Mouse (Mus musculus) CH12.LX (cell line): ENCODE measurements around the gene Mapk8ip3. TPM values are rescaled to one million over a fixed set of nuclear protein-coding genes. Genes with fewer than 3 reads are reported as not detected.
A peak's percentile ranks its signal among the peaks of the same experiment; 100 is the strongest.
"Not testable (repeated sequence)": the region's sequence is repeated elsewhere in the genome, so short reads cannot be mapped to it uniquely, and the experiment has no call there.

Source experiments
- DNase-seq: peaks from one replicate; pipeline ENCODE4 v3.0.0-alpha.2; 2013; ENCODE audit errors: extremely low read depth
- H3K27ac ChIP-seq: 2 replicates; pipeline ENCODE4 v1.5.1; 2012; ENCODE audit warnings: low read depth, mild to moderate bottlenecking, control low read depth, moderate library complexity; ENCODE audit not compliant: insufficient read depth
- H3K27me3 ChIP-seq: replicated peaks from 2 replicates; pipeline ENCODE3; 2012; ENCODE audit warnings: inconsistent platforms
- H3K36me3 ChIP-seq, 2 experiments: replicated peaks in 1 of 2; 2 replicates each; pipeline versions ENCODE3 to v1.6.1; 2012; ENCODE audit warnings: inconsistent platforms in 1 of 2, low read length in 1 of 2, mild to moderate bottlenecking in 1 of 2, mixed read lengths in 1 of 2, moderate library complexity in 1 of 2; ENCODE audit not compliant: control insufficient read depth in 1 of 2, insufficient read depth in 1 of 2
- H3K4me1 ChIP-seq, 2 experiments: 2 replicates each; pipeline ENCODE4 v1.6.1; 2012; ENCODE audit warnings: inconsistent platforms in 1 of 2, moderate library complexity in 1 of 2; ENCODE audit not compliant: insufficient read depth in 2 of 2, control insufficient read depth in 1 of 2
- H3K4me2 ChIP-seq: 2 replicates; pipeline ENCODE4 v1.6.1; 2012; ENCODE audit warnings: low read depth, mild to moderate bottlenecking, control low read depth; ENCODE audit not compliant: poor library complexity, insufficient read depth, severe bottlenecking
- H3K4me3 ChIP-seq, 3 experiments: fragments of 150-350 bp in 1 of 3; sonication (generic) in 1 of 3; replicated peaks in 1 of 3; 2 replicates each; pipeline versions ENCODE3 to v1.5.1; 2011 to 2012; ENCODE audit warnings: low read depth in 2 of 3, low read length in 2 of 3, mild to moderate bottlenecking in 2 of 3, moderate library complexity in 2 of 3, control low read depth in 1 of 3, improper control_type of control experiment in 1 of 3, inconsistent platforms in 1 of 3, mixed read lengths in 1 of 3; ENCODE audit not compliant: poor library complexity in 1 of 3
- H3K79me2 ChIP-seq: replicated peaks from 2 replicates; pipeline ENCODE4 v1.6.1; 2012; ENCODE audit warnings: mild to moderate bottlenecking, moderate library complexity; ENCODE audit not compliant: control insufficient read depth, poor library complexity, insufficient read depth, severe bottlenecking; ENCODE audit errors: extremely low read depth
- H3K9ac ChIP-seq: 2 replicates; pipeline ENCODE4 v1.6.1; 2012; ENCODE audit warnings: low read depth, mild to moderate bottlenecking, control low read depth, moderate library complexity; ENCODE audit not compliant: insufficient read depth
- H3K9me3 ChIP-seq: replicated peaks from 2 replicates; pipeline ENCODE3; 2012; ENCODE audit warnings: low read length, inconsistent platforms, mixed read lengths
- CHD1 ChIP-seq: IDR thresholded peaks from 2 replicates; pipeline ENCODE4 v1.6.1; 2012; ENCODE audit warnings: low read depth, low read length, improper control_type of control experiment, inconsistent platforms
- CHD2 ChIP-seq: IDR thresholded peaks from 2 replicates; pipeline ENCODE4 v1.6.1; 2011; ENCODE audit warnings: low read length, improper control_type of control experiment
- CTCF ChIP-seq, 2 experiments: IDR thresholded peaks in 1 of 2; conservative IDR thresholded peaks in 1 of 2; 2 replicates each; pipeline ENCODE4 v1.5.1; 2011 to 2012; ENCODE audit warnings: low read depth in 2 of 2, low read length in 2 of 2, improper control_type of control experiment in 1 of 2, inconsistent platforms in 1 of 2, mild to moderate bottlenecking in 1 of 2, moderate library complexity in 1 of 2
- ELF1 ChIP-seq: IDR thresholded peaks from 2 replicates; pipeline ENCODE4 v1.6.1; 2014; ENCODE audit warnings: low read depth, mild to moderate bottlenecking, inconsistent platforms, low read length, improper control_type of control experiment
- EP300 ChIP-seq: IDR thresholded peaks from 2 replicates; pipeline ENCODE4 v1.6.1; 2011; ENCODE audit warnings: low read length, improper control_type of control experiment
- ETS1 ChIP-seq: conservative IDR thresholded peaks from 2 replicates; pipeline ENCODE4 v1.6.1; 2012; ENCODE audit warnings: low read depth, mild to moderate bottlenecking, inconsistent platforms, low read length, improper control_type of control experiment, moderate library complexity
- GABPA ChIP-seq: IDR thresholded peaks from 2 replicates; pipeline ENCODE4 v1.6.1; 2012; ENCODE audit warnings: low read depth, low read length, improper control_type of control experiment, inconsistent platforms; ENCODE audit not compliant: insufficient replicate concordance
- IRF4 ChIP-seq: IDR thresholded peaks from 2 replicates; pipeline ENCODE4 v1.6.1; 2014; ENCODE audit warnings: low read depth, mild to moderate bottlenecking, inconsistent platforms, low read length, improper control_type of control experiment
- JUN ChIP-seq: IDR thresholded peaks from 2 replicates; pipeline ENCODE4 v1.6.1; 2011; ENCODE audit warnings: low read depth, mild to moderate bottlenecking, low read length, improper control_type of control experiment, moderate library complexity; ENCODE audit not compliant: insufficient read depth
- JUND ChIP-seq: conservative IDR thresholded peaks from 2 replicates; pipeline ENCODE4 v1.6.1; 2011; ENCODE audit warnings: low read depth, low read length, improper control_type of control experiment
- KAT2A ChIP-seq: IDR thresholded peaks from 2 replicates; pipeline ENCODE4 v1.6.1; 2012; ENCODE audit warnings: low read length, improper control_type of control experiment, inconsistent platforms; ENCODE audit not compliant: insufficient replicate concordance
- MAZ ChIP-seq: IDR thresholded peaks from 2 replicates; pipeline ENCODE4 v1.6.1; 2012; ENCODE audit warnings: low read depth, mild to moderate bottlenecking, inconsistent platforms, low read length, improper control_type of control experiment, moderate library complexity
- MEF2A ChIP-seq: IDR thresholded peaks from 2 replicates; pipeline ENCODE4 v1.6.1; 2014; ENCODE audit warnings: low read depth, mild to moderate bottlenecking, inconsistent platforms, low read length, improper control_type of control experiment, borderline replicate concordance
- MXI1 ChIP-seq: IDR thresholded peaks from 2 replicates; pipeline ENCODE4 v1.6.1; 2011; ENCODE audit warnings: mild to moderate bottlenecking, low read depth, low read length, improper control_type of control experiment
- MYC ChIP-seq: IDR thresholded peaks from 2 replicates; pipeline ENCODE4 v1.6.1; 2011; ENCODE audit warnings: low read depth, mild to moderate bottlenecking, improper control_type of control experiment, low read length
- NELFE ChIP-seq: IDR thresholded peaks from 2 replicates; pipeline ENCODE4 v1.6.1; 2011; ENCODE audit warnings: low read depth, low read length, improper control_type of control experiment
- POLR2A ChIP-seq: IDR thresholded peaks from 2 replicates; pipeline ENCODE4 v1.6.1; 2011; ENCODE audit warnings: low read depth, mild to moderate bottlenecking, improper control_type of control experiment, low read length
- POLR2AphosphoS2 ChIP-seq: IDR thresholded peaks from 2 replicates; pipeline ENCODE4 v1.6.1; 2011; ENCODE audit warnings: low read depth, low read length, improper control_type of control experiment
- RAD21 ChIP-seq: IDR thresholded peaks from 2 replicates; pipeline ENCODE4 v1.6.1; 2011; ENCODE audit warnings: low read depth, mild to moderate bottlenecking, low read length, improper control_type of control experiment, moderate library complexity
- TBP ChIP-seq: conservative IDR thresholded peaks from 2 replicates; pipeline ENCODE4 v1.6.1; 2011; ENCODE audit warnings: low read depth, low read length, improper control_type of control experiment
- TCF12 ChIP-seq: IDR thresholded peaks from 2 replicates; pipeline ENCODE4 v1.6.1; 2014; ENCODE audit warnings: low read depth, mild to moderate bottlenecking, inconsistent platforms, low read length, improper control_type of control experiment
- UBTF ChIP-seq: IDR thresholded peaks from 2 replicates; pipeline ENCODE4 v1.6.1; 2012; ENCODE audit warnings: low read depth, mild to moderate bottlenecking, inconsistent platforms, low read length, improper control_type of control experiment, moderate library complexity
- USF1 ChIP-seq: IDR thresholded peaks from 2 replicates; pipeline ENCODE4 v1.6.1; 2014; ENCODE audit warnings: low read depth, mild to moderate bottlenecking, inconsistent platforms, low read length, improper control_type of control experiment
- USF2 ChIP-seq: conservative IDR thresholded peaks from 2 replicates; pipeline ENCODE4 v1.6.1; 2011; ENCODE audit warnings: low read depth, low read length, improper control_type of control experiment
- ZNF384 ChIP-seq: IDR thresholded peaks from 2 replicates; pipeline ENCODE4 v1.6.1; 2012; ENCODE audit warnings: low read depth, low read length, improper control_type of control experiment, inconsistent platforms
- dilution Hi-C: fragments of 300-500 bp; cut with MboI; formaldehyde crosslinking; loops from 2 replicates; pipeline ENCODE4 v1.14.3; 2020; ENCODE audit warnings: low sequenced_read_pairs; ENCODE audit not compliant: extremely low pct_unique_long_range_greater_than_20kb, extremely low pct_ligation_motif_present
- in situ Hi-C: fragments of 300-500 bp; cut with MboI; formaldehyde crosslinking; loops from 3 replicates; pipeline ENCODE4 v1.14.3; 2019; ENCODE audit warnings: low sequenced_read_pairs, low pct_ligation_motif_present, low pct_unique_long_range_greater_than_20kb, mixed read lengths
- polyA plus RNA-seq: library from polyadenylated mRNA; unstranded; fragments of >175 nt; gene quantifications from 2 replicates; pipeline ENCODE4 v1.2.1, GENCODE M21; 2012; ENCODE audit warnings: low read depth; ENCODE audit not compliant: insufficient read length
- total RNA-seq, 2 experiments: library from RNA; depleted of rRNA; stranded (reverse); fragments of 300-350 nt in 1 of 2; fragments of >200 nt in 1 of 2; gene quantifications; 2 replicates each; pipeline ENCODE4 v1.2.3; 2012 to 2014

The Mapk8ip3 gene
- total and polyA plus RNA-seq, 3 experiments: 14.5 to 44.0 (median 34.1) TPM

DNA sequence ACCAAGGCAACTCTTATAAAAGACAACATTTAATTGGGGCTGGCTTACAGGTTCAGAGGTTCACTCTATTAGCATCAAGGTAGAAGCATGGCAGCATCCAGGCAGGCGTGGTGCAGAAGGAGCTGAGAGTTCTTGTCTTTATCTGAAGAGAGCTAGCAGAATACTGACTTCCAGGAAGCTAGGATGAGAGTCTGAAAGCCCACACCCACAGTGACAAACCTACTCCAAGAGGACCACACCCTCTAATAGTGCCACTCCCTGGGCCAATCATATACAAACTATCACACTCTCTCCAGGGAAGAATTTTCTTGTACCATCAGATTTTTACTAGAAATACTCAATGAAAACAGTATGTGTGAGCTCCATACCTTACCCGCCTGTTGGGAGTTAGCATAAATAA is 13.9 kb upstream of the Mapk8ip3 start:
- dilution Hi-C loops: no loop called here

DNA sequence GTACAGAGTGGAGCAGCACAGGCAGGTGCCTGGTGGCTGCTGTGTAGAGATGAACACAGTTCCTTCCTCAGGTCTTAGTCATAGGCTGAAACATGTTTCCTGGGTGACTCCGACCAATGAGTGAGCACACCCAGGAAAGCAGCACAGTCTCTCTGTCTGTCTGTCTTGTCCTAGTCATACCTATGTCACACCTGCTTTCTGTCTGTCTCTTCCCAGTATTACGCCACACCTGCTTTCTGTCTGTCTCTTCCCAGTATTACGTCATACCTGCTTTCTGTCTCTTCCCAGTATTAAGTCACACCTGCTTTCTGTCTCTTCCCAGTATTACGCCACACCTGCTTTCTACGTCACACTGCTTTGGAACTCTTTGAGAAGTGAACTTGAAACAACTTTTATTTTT is 11.4 kb upstream of the Mapk8ip3 start:
- Histone ChIP-seq H3K27ac (no peak overlapping the region), H3K4me2 (no peak overlapping the region), H3K4me3 (no peak overlapping the region), H3K36me3 (peaks cover 74 to 85% of the 10 kb centered on the region in 2 experiments), H3K4me1 (peaks cover 6 to 62% of the 10 kb centered on the region in 2 experiments; a peak in 3 of 4 replicates), H3K27me3 (no peaks in the 10 kb centered on the region), H3K9me3 (no peaks in the 10 kb centered on the region), H3K9ac (no peak overlapping the region), H3K79me2 (peaks cover 37% of the 10 kb centered on the region)
- in situ Hi-C loops (no loop called here), dilution Hi-C loops (no loop called here)
- DNase-seq: no peak
- TF ChIP-seq POLR2A: no peak
- TF ChIP-seq CTCF (conservative IDR thresholded peaks at IDR 0.05 in 1 of 2, IDR thresholded peaks at IDR 0.05 in 1 of 2; ENCODE audit: low read depth in 2 of 2, low read length in 2 of 2): no peak
- no peak for TF ChIP-seq ELF1
- TF ChIP-seq ZNF384: no peak
- TF ChIP-seq NELFE: no peak
- no peak for TF ChIP-seq USF1
- no peak for TF ChIP-seq GABPA
- TF ChIP-seq POLR2AphosphoS2: no peak
- TF ChIP-seq MYC: no peak
- TF ChIP-seq MXI1: no peak
- TF ChIP-seq RAD21: no peak
- TF ChIP-seq CHD1: no peak
- no peak for TF ChIP-seq USF2
- TF ChIP-seq JUND: no peak
- TF ChIP-seq ETS1: no peak
- no peak for TF ChIP-seq KAT2A
- TF ChIP-seq IRF4: no peak
- TF ChIP-seq UBTF: no peak

More for the DNA sequence above, 13.9 kb upstream of the Mapk8ip3 start:
- peaks cover 73 to 91% of the 10 kb centered on the region in 2 experiments for H3K36me3 ChIP-seq
- in situ Hi-C loops: no loop called here
- H3K9ac ChIP-seq: no peak overlapping the region
- no peak overlapping the region for H3K4me2 ChIP-seq
- no peak overlapping the region for H3K27ac ChIP-seq
- H3K79me2 ChIP-seq: peaks cover 53% of the 10 kb centered on the region
- H3K9me3 ChIP-seq: no peaks in the 10 kb centered on the region
- no peaks in the 10 kb centered on the region for H3K27me3 ChIP-seq
- peaks cover 2 to 46% of the 10 kb centered on the region in 2 experiments; a peak in 2 of 4 replicates for H3K4me1 ChIP-seq
- no peak for TF ChIP-seq IRF4
- TF ChIP-seq ELF1: no peak
- no peak for TF ChIP-seq TCF12
- TF ChIP-seq EP300: no peak
- no peak for TF ChIP-seq NELFE
- no peak for TF ChIP-seq POLR2AphosphoS2
- no peak for TF ChIP-seq UBTF
- no peak for TF ChIP-seq JUN
- TF ChIP-seq KAT2A: no peak
- TF ChIP-seq GABPA: no peak
- no peak for TF ChIP-seq CHD1
- TF ChIP-seq CHD2: no peak
- TF ChIP-seq MEF2A: no peak
- TF ChIP-seq RAD21: no peak
- no peak for TF ChIP-seq MAZ
- no peak for TF ChIP-seq ETS1
- TF ChIP-seq USF1: no peak
- TF ChIP-seq TBP: no peak
- no peak for TF ChIP-seq USF2
- no peak overlapping the region for H3K4me3 ChIP-seq
- no peak for DNase-seq

DNA sequence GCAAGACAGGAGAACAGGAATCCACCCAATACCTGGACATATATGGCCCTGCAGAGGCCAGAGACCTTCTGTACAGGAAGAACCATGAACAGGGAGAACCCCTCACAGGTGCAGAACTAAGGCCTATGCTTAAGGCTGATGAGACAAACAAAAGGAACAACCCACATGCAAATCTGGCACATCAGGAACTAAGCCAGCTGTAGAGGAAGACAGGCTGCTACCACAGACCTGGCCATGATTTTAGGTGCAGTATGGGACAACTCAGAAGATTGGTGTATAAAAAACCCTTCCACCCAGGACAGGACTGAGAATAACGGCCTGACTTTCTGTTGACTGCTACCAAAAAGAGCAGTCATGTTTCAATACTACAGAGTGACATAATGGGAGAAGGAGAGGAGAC is 6.8 kb upstream of the Mapk8ip3 start:
- dilution Hi-C loops: not testable (repeated sequence)

More for the DNA sequence above, 6.8 kb upstream of the Mapk8ip3 start:
- Histone ChIP-seq H3K27ac (peak overlapping the region; percentile 63), H3K36me3 (peaks cover 45 to 51% of the 10 kb centered on the region in 2 experiments), H3K4me1 (peaks cover 10 to 58% of the 10 kb centered on the region in 2 experiments; a peak in 3 of 4 replicates)
- H3K4me2 ChIP-seq, H3K27me3 ChIP-seq, H3K79me2 ChIP-seq, H3K9ac ChIP-seq, H3K4me3 ChIP-seq, in situ Hi-C loops, H3K9me3 ChIP-seq: not testable (repeated sequence)
- DNase-seq: peak; percentile 73
